Mouse (Mus musculus): Measurements from ENCODE around the gene Derl3.

DNA sequence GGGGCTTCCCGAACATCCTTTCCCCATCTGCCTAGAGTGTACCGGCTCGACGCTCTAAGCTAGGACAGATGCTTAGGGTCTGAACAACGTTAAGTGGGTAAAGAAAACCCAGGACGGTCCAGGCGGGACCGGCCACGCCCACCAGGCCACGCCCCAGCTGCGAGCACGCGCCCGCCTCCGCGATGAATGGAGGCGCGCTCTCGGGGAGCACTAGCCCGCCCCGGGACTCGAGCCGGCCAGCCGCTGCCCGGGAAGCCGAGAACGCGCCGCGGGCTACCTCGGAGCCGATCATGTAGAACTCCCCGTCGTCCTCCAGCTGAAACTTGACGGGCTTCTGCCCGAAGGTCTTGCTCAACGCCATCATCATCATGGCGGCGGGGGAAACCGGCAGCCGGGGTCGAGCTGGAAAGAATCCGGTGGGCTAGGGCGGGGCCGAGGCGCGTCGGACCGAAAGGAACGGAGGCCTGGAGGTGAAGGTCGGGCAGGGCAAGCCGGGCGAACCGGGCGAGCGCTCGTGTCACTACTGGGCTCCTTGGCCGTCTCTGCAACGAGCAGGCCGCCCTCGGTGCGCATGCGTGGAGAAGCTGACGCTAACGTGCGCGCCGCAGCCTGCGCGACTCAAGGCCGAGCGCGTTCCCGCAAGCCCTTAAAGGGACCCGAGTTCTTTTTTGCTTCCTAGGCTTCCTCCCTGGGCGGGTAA is 28.0 kb downstream of the Derl3 start, which contains the start of gene Smarcb1:
- TF ChIP-seq CTCF (IDR thresholded peaks at IDR 0.05; ENCODE audit: low read depth, low read length) (no peak), POLR2A (IDR thresholded peaks at IDR 0.05; ENCODE audit: extremely low read depth, insufficient read depth, low read length) (0 out of 2 replicates have a peak, but pooled peaks have one; percentile 2)

Measured in liver, adult 2 months (tissue).